In the genomic region with DNA sequence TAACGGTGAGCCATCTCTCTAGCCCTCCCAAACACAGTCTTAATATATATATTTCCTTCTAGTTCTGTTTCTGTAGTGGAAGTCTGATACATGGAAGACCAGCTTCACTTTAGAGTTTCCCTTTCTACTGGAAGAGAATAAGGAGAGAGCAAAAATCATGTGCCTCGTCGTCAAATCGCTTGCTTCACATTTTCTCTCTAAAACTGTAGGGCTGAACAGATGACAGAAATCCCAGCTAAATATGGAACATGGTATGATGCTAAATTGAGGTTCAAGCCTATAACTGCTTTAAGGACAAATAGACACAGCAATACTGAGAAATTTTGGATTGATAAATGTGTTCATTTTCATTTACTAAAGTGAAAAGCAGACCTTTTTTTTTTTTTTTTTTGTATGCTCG, we compare ENCODE assay signal across 17 mouse cellular contexts.
"Had no signal": no experiment of that assay in that cellular context is flagged by ENCODE, and none has a peak within 500 bp of the region (broad histone marks: within the 10 kb centered on the region; RNA-seq: fewer than 3 reads in every experiment).

No protein-coding gene starts in this region.

- H3K36me3 ChIP-seq: limb, embryonic 12.5 days; limb, embryonic 15.5 days; liver, embryonic 12.5 days; liver, embryonic 15.5 days had no signal

- H3K4me1 ChIP-seq: limb, embryonic 15.5 days had no signal

- H3K27ac ChIP-seq: kidney, postnatal 0 days; layer of hippocampus, adult 2 months; limb, embryonic 12.5 days; limb, embryonic 15.5 days; liver, embryonic 12.5 days; liver, embryonic 15.5 days had no signal

- DNase-seq: kidney, adult 2 months; kidney, postnatal 25 days; layer of hippocampus, adult 9-11 months; left cerebral cortex, postnatal 4 days; lung, adult 2 months; lung, postnatal 14 days; lung, postnatal 4 days; midbrain, embryonic 14.5 days; thymus, adult 18-20 months; thymus, postnatal 36 days had no signal

- H3K4me3 ChIP-seq: layer of hippocampus, adult 2 months; limb, embryonic 12.5 days; limb, embryonic 15.5 days; liver, embryonic 12.5 days; liver, embryonic 15.5 days had no signal

- H3K9me3 ChIP-seq: limb, embryonic 12.5 days; limb, embryonic 15.5 days; liver, embryonic 12.5 days; liver, embryonic 15.5 days had no signal

- H3K4me2 ChIP-seq: limb, embryonic 12.5 days; limb, embryonic 15.5 days; liver, embryonic 12.5 days; liver, embryonic 15.5 days; midbrain, embryonic 11.5 days had no signal

- H3K27me3 ChIP-seq: limb, embryonic 12.5 days; limb, embryonic 15.5 days; liver, embryonic 15.5 days had no signal

- H3K9ac ChIP-seq: limb, embryonic 12.5 days; limb, embryonic 15.5 days; liver, embryonic 12.5 days; liver, embryonic 15.5 days had no signal

- ATAC-seq: liver, embryonic 12.5 days had no signal
